Mouse (Mus musculus) olfactory bulb, adult 2 months (tissue): ENCODE data around the gene Parg. TPM values are rescaled to one million over a fixed set of nuclear protein-coding genes. Genes with fewer than 3 reads are reported as not detected.
"Not testable (repeated sequence)": the region's sequence is repeated elsewhere in the genome, so short reads cannot be mapped to it uniquely, and the experiment has no call there.

Source experiments
- H3K27ac ChIP-seq: fragments of 200-500 bp; 2 replicates; pipeline ENCODE4 v1.5.1; 2012; ENCODE audit warnings: low read depth, low read length; ENCODE audit not compliant: insufficient read depth
- H3K4me1 ChIP-seq: fragments of 200-500 bp; 2 replicates; pipeline ENCODE4 v1.6.1; 2012; ENCODE audit warnings: low read length; ENCODE audit not compliant: control insufficient read depth, insufficient read depth
- H3K4me3 ChIP-seq: fragments of 200-500 bp; 2 replicates; pipeline ENCODE4 v1.5.1; 2012; ENCODE audit warnings: mild to moderate bottlenecking, low read depth, low read length, moderate library complexity; ENCODE audit not compliant: insufficient read depth
- CTCF ChIP-seq: fragments of 200-500 bp; IDR thresholded peaks from 2 replicates; pipeline ENCODE4 v1.5.1; 2012; ENCODE audit warnings: low read depth, mild to moderate bottlenecking, low read length, moderate library complexity; ENCODE audit not compliant: insufficient read depth
- POLR2A ChIP-seq: fragments of 200-500 bp; IDR thresholded peaks from 2 replicates; pipeline ENCODE4 v1.6.1; 2012; ENCODE audit warnings: mild to moderate bottlenecking, low read depth, low read length, moderate library complexity; ENCODE audit not compliant: insufficient read depth
- WGBS: fragments of 180-500 bp; shearing (Covaris S2); methylation state at CpG from one replicate; pipeline ENCODE4 v1.1.7; 2018; 5-methylcytosine and 5-hydroxymethylcytosine counted together
- polyA plus RNA-seq: library from polyadenylated mRNA; stranded (reverse); fragments of >200 nt; gene quantifications from 2 replicates; pipeline ENCODE4 v1.2.4, GENCODE M21; 2012; ENCODE audit warnings: low replicate concordance; ENCODE audit not compliant: missing spikeins, insufficient read depth, insufficient read length

The Parg gene
- polyA plus RNA-seq, 1 experiment, result not detected

- no peak overlapping the region for H3K4me3 ChIP-seq
- peaks cover 6% of the 10 kb centered on the region; the same call in 1 of the 2 replicates for H3K4me1 ChIP-seq
- no peak overlapping the region for H3K27ac ChIP-seq
- TF ChIP-seq POLR2A (no peak), CTCF (no peak)
- WGBS, result 79% methylated on average over 4 of the region's 4 CpGs
Observed at GRCm38 (mm10) chr14:32170137-32170536, 31.6 kb upstream of the Parg start.

GRCm38 (mm10) chr14:32175310-32175709, 26.4 kb upstream of the Parg start:
- H3K4me3 ChIP-seq, result no peak overlapping the region
- no peak overlapping the region for H3K27ac ChIP-seq
- TF ChIP-seq CTCF (no peak), POLR2A (no peak)
- 66% methylated on average over 2 of the region's 2 CpGs for WGBS
- no peaks in the 10 kb centered on the region for H3K4me1 ChIP-seq

GRCm38 (mm10) chr14:32176590-32176989, 25.2 kb upstream of the Parg start:
- H3K4me1 ChIP-seq, H3K27ac ChIP-seq, H3K4me3 ChIP-seq: not testable (repeated sequence)
- 86% methylated on average over 5 of the region's 5 CpGs for WGBS

GRCm38 (mm10) chr14:32179393-32180195, 22.2 kb upstream of the Parg start:
- WGBS, result 93% methylated on average over 10 of the region's 10 CpGs
- H3K4me1 ChIP-seq, result no peaks in the 10 kb centered on the region
- H3K27ac ChIP-seq, result no peak overlapping the region
- H3K4me3 ChIP-seq, result no peak overlapping the region
- TF ChIP-seq POLR2A (no peak), CTCF (no peak)

GRCm38 (mm10) chr14:32180861-32181260, 20.9 kb upstream of the Parg start:
- H3K4me3 ChIP-seq, result no peak overlapping the region
- H3K27ac ChIP-seq, result no peak overlapping the region
- 80% methylated on average over 6 of the region's 6 CpGs for WGBS
- TF ChIP-seq POLR2A, result no peak
- TF ChIP-seq CTCF, result no peak
- no peaks in the 10 kb centered on the region for H3K4me1 ChIP-seq

- 94% methylated on average over 4 of the region's 4 CpGs for WGBS
- Histone ChIP-seq H3K4me3 (no peak overlapping the region), H3K4me1 (no peaks in the 10 kb centered on the region), H3K27ac (no peak overlapping the region)
- TF ChIP-seq POLR2A (no peak), CTCF (no peak)
Observed at GRCm38 (mm10) chr14:32183846-32184245, 17.9 kb upstream of the Parg start.

- no peak overlapping the region for H3K4me3 ChIP-seq
- no peak for TF ChIP-seq CTCF
- no peak for TF ChIP-seq POLR2A
- no peak overlapping the region for H3K27ac ChIP-seq
- WGBS, result 89% methylated on average over 6 of the region's 6 CpGs
- no peaks in the 10 kb centered on the region for H3K4me1 ChIP-seq
Observed at GRCm38 (mm10) chr14:32190627-32191391, 10.9 kb upstream of the Parg start.

- no peak overlapping the region for H3K4me3 ChIP-seq
- H3K27ac ChIP-seq, result no peak overlapping the region
- no peaks in the 10 kb centered on the region for H3K4me1 ChIP-seq
- WGBS, result 94% methylated on average over 5 of the region's 5 CpGs
- TF ChIP-seq POLR2A (no peak), CTCF (no peak)
Observed at GRCm38 (mm10) chr14:32191926-32192325, 9.8 kb upstream of the Parg start.

GRCm38 (mm10) chr14:32192437-32192836, 9.3 kb upstream of the Parg start:
- no peak for TF ChIP-seq POLR2A
- no peak for TF ChIP-seq CTCF
- H3K27ac ChIP-seq, result no peak overlapping the region
- H3K4me1 ChIP-seq, result no peaks in the 10 kb centered on the region
- 35% methylated on average over 3 of the region's 3 CpGs for WGBS
- no peak overlapping the region for H3K4me3 ChIP-seq

GRCm38 (mm10) chr14:32193557-32193956, 8.2 kb upstream of the Parg start:
- H3K4me3 ChIP-seq, H3K27ac ChIP-seq, H3K4me1 ChIP-seq: not testable (repeated sequence)
- WGBS, result 80% methylated on average over 5 of the region's 5 CpGs
